Mouse (Mus musculus) naive thymus-derived CD4-positive, alpha-beta T cell, adult 5 months (primary cell): Measurements from ENCODE around the gene Sell. TPM values are rescaled to one million over a fixed set of nuclear protein-coding genes. Genes with fewer than 3 reads are reported as not detected.

ENCODE experiments used
- polyA plus RNA-seq: library from polyadenylated mRNA; unstranded; fragments of 100-300 nt; shearing (Covaris generic); gene quantifications from one replicate; pipeline ENCODE4 v1.2.1, GENCODE M21; 2017

Gene Sell
- 730 TPM for polyA plus RNA-seq

GRCm38 (mm10) chr1:164061925-164062324, at the start of gene Sell:
Gene Sell, plus strand, starts transcription at chr1:164061982.

GRCm38 (mm10) chr1:164047934-164048333, 13.8 kb upstream of the Sell start, which contains the start of gene Sele:
Gene Sele, plus strand, starts transcription at chr1:164048234.

GRCm38 (mm10) chr1:164114947-164115493, 53.2 kb downstream of the Sell start, which contains the start of gene Selp:
Gene Selp, plus strand, starts transcription at chr1:164115264.

Other genes with a start within 250 kb of the Sell start
- gene Scyl3, start 132.9 kb upstream of the Sell start, polyA plus RNA-seq, result 44.1 TPM
- 2.3 TPM for gene BC055324, start 67.2 kb upstream of the Sell start, polyA plus RNA-seq
- gene Mettl18, start 67.1 kb upstream of the Sell start, polyA plus RNA-seq, result 11.3 TPM
- 0.35 TPM for gene Sele, start 13.7 kb upstream of the Sell start, polyA plus RNA-seq
- gene Selp, start 53.3 kb downstream of the Sell start, polyA plus RNA-seq, result 0.67 TPM
- not detected for gene F5, start 89.9 kb downstream of the Sell start, polyA plus RNA-seq
- gene Slc19a2, start 187.1 kb downstream of the Sell start, polyA plus RNA-seq, result 8.1 TPM
- gene Ccdc181, start 213.6 kb downstream of the Sell start, polyA plus RNA-seq, result 2.3 TPM
- gene Nme7, start 242.1 kb downstream of the Sell start, polyA plus RNA-seq, result 8.0 TPM
- gene Blzf1, start 245.5 kb downstream of the Sell start, polyA plus RNA-seq, result 15.1 TPM